Mouse (Mus musculus) kidney, embryonic 15.5 days (tissue): ENCODE measurements at regions not wholly inside any gene's neighbourhood (a gene's known extent, or its start where the extent isn't known, plus 50 kb on each side); places are given as distances from the start of the nearest gene placed in this dataset.

Source experiments
- ATAC-seq: fragments of 200-750 bp; cut with Nextera tagmentation; replicated peaks from 2 replicates; pipeline ENCODE4 v1.8.0; 2017; ENCODE audit warnings: moderate TSS enrichment; ENCODE audit not compliant: low FRiP score
- H3K27ac ChIP-seq: fragments of 300-500 bp; sonication (generic); 2 replicates; pipeline ENCODE4 v1.5.1; 2015; ENCODE audit warnings: mild to moderate bottlenecking, inconsistent platforms
- H3K27me3 ChIP-seq: fragments of 300-500 bp; sonication (generic); 2 replicates; pipeline ENCODE4 v1.6.1; 2015; ENCODE audit warnings: inconsistent platforms
- H3K36me3 ChIP-seq: fragments of 300-500 bp; sonication (generic); 2 replicates; pipeline ENCODE4 v1.6.1; 2015; ENCODE audit warnings: inconsistent platforms
- H3K4me1 ChIP-seq: fragments of 300-500 bp; sonication (generic); 2 replicates; pipeline ENCODE4 v1.6.1; 2015; ENCODE audit warnings: inconsistent platforms
- H3K4me2 ChIP-seq: fragments of 300-500 bp; sonication (generic); 2 replicates; pipeline ENCODE4 v1.6.1; 2015; ENCODE audit warnings: moderate library complexity, mild to moderate bottlenecking, inconsistent platforms
- H3K4me3 ChIP-seq: fragments of 300-500 bp; sonication (generic); replicated peaks from 2 replicates; pipeline ENCODE4 v1.5.1; 2015; ENCODE audit warnings: mild to moderate bottlenecking, inconsistent platforms
- H3K9ac ChIP-seq: fragments of 300-500 bp; sonication (generic); 2 replicates; pipeline ENCODE4 v1.6.1; 2015; ENCODE audit warnings: mild to moderate bottlenecking, inconsistent platforms
- H3K9me3 ChIP-seq: fragments of 300-500 bp; sonication (generic); replicated peaks from 2 replicates; pipeline ENCODE4 v1.6.1; 2016; ENCODE audit warnings: inconsistent platforms
- WGBS: fragments of 180-500 bp; shearing (Covaris S2); methylation state at CpG from one replicate; pipeline ENCODE4 v1.1.7; 2015; ENCODE audit warnings: mixed read lengths; 5-methylcytosine and 5-hydroxymethylcytosine counted together

DNA sequence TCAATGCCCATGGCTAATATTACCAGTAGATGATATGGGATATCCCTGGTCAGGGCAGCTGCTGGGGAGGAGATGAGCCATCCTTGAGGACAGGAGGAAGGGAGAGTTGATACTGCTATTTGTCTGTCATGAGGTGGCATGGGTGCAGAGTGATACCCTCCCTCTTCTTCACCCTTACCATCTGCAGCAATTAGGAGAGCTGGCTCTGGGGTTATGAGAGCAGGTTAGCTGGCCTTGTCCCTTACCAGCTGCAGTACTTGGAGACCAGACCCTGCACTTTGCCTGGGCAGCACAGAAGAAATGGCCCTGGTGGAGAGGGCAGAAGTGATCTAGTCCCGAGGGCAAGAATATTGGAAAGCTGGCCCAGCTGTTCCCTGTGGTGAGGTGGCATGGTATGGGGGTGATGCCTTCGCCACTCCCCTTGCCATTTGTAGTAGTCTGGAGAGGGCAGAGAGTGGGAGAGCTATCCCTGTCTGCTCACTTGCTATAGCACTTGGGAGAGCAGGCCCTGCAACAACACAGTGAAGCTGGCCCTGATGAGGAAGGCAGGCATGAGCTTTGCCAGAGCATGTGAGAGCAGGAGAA, 73.6 kb upstream of the Ppp6c start:
- no peaks in the 10 kb centered on the region for H3K4me1 ChIP-seq
- no peaks in the 10 kb centered on the region for H3K9me3 ChIP-seq
- H3K27ac ChIP-seq, result no peak overlapping the region
- H3K4me2 ChIP-seq, result no peak overlapping the region
- no peaks in the 10 kb centered on the region for H3K36me3 ChIP-seq
- H3K27me3 ChIP-seq, result no peaks in the 10 kb centered on the region
- H3K9ac ChIP-seq, result no peak overlapping the region
- WGBS, result 81% methylated on average over 2 of the region's 2 CpGs
- H3K4me3 ChIP-seq, result no peak overlapping the region
- ATAC-seq, result no peak

DNA sequence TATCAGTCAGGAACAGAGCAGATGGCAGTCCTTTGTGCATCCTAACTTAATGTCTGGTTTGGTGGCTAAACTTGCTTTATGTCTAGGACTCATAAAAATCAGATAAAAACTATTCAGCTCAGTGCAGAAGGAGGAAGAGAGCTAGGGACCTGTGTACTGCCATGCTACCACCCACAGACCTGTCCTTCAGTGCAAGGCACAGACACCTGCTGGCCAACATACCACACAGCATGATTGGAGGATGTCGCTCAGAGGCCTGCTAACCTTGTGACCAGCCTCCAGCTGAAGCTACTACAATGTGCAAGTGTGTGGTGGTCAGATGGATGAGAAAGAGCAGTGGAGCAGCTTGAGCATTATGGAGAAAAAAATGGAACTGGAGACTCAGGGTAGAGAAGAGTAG, 73.0 kb upstream of the Ppp6c start:
- no peak overlapping the region for H3K27ac ChIP-seq
- 68% methylated on average over 1 of the region's 1 CpGs for WGBS
- no peaks in the 10 kb centered on the region for H3K9me3 ChIP-seq
- no peak overlapping the region for H3K4me2 ChIP-seq
- no peaks in the 10 kb centered on the region for H3K36me3 ChIP-seq
- no peak overlapping the region for H3K4me3 ChIP-seq
- H3K4me1 ChIP-seq, result no peaks in the 10 kb centered on the region
- H3K27me3 ChIP-seq, result no peaks in the 10 kb centered on the region
- no peak overlapping the region for H3K9ac ChIP-seq
- no peak for ATAC-seq

DNA sequence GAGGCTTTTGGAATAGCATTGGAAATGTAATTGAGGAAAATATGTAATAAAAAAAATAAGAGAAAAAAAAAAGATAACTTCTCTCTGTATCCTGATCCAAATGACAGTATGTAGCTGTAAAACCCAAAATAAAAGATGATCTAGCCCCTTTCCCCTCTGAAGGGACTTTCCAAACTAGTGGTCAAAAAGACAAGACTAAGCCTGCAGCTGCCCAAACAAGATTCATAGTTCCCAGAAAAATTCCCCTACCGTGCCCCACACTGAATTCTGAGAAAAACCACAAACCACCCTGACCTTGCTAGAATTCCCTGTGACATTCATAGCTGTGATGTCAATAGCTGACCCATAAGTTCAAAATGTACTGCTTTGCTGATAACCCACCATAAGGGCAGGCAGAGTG, 69.2 kb upstream of the Ppp6c start:
- Histone ChIP-seq H3K9me3 (no peaks in the 10 kb centered on the region), H3K4me3 (no peak overlapping the region), H3K27ac (no peak overlapping the region), H3K27me3 (no peaks in the 10 kb centered on the region), H3K4me1 (no peaks in the 10 kb centered on the region), H3K4me2 (no peak overlapping the region), H3K36me3 (no peaks in the 10 kb centered on the region), H3K9ac (no peak overlapping the region)
- WGBS, result 76% methylated on average over 1 of the region's 1 CpGs
- ATAC-seq, result no peak

DNA sequence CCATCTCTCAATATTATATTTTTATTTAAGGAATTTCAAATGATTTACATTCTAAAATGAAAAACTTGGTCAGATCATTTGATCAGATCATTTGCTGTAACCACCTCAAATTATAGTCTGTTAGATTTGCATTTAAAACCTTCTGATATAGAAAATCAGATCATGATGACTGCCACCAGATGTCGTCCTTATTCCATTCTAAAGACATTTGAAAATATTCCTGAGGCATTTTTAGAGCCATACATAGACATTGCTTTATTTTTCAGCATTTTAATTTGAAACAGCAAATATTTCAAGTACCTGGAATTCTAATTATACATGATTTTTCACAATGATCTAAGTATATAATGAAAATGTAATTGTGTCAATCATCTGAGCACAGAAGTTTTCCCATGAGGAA, 52.0 kb upstream of the Ppp6c start:
- H3K27ac ChIP-seq, result no peak overlapping the region
- 68% methylated on average over 1 of the region's 1 CpGs for WGBS
- H3K9ac ChIP-seq, result no peak overlapping the region
- H3K9me3 ChIP-seq, result no peaks in the 10 kb centered on the region
- no peaks in the 10 kb centered on the region for H3K4me1 ChIP-seq
- no peaks in the 10 kb centered on the region for H3K27me3 ChIP-seq
- H3K4me3 ChIP-seq, result no peak overlapping the region
- no peak overlapping the region for H3K4me2 ChIP-seq
- no peaks in the 10 kb centered on the region for H3K36me3 ChIP-seq
- no peak for ATAC-seq
